Mouse (Mus musculus): Measurements from ENCODE around the gene Ncam1.

Gene Ncam1

DNA sequence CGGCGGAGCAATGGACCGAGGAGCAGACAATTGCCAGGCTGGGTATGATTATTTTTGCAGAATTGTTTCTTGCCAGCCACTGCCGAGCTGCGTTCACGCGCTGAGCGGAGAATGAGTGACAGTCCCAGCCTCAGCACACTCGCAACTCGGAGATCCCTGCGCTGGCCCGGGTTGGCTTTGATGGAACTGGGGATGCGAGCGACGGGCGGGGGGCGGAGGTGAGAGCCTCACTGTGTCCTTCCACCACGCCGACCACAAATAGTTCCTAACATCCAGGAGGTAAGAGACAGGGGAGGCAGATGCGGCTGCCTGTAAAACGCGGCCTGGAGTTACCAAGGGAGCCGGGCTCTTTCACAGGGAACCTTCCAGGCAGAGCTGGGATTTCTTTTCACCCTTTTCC, at the start of gene Ncam1:
Ncam1 (minus strand) TSS at position 120 of the 400 bp plus-strand sequence.
- in situ Hi-C loops (cut with MboI): no loop called here

- in situ Hi-C loops (cut with MboI): no loop called here
These were observed 35.3 kb upstream of the Ncam1 start for GRCm38 (mm10) chr9:49834013-49834412.

DNA sequence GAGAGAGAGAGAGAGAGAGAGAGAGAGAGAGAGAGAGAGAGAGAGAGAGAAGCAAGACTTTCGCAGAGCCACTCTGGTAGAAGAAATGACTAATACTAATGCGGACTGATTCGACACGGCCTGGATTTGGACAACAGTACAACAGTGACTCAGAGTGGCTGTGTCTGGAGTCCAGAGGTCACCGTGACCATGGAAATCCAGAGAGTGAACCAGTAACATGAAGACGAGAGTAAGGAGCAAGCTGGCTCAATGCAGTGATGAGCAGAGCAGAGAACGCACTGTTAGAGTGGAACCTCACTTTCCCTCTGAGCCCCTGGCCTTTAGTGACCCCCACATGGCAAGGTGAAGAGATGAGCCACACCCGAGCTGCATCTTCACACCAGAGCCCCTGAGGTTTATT, 28.9 kb upstream of the Ncam1 start:
- in situ Hi-C loops (cut with MboI): no loop called here

DNA sequence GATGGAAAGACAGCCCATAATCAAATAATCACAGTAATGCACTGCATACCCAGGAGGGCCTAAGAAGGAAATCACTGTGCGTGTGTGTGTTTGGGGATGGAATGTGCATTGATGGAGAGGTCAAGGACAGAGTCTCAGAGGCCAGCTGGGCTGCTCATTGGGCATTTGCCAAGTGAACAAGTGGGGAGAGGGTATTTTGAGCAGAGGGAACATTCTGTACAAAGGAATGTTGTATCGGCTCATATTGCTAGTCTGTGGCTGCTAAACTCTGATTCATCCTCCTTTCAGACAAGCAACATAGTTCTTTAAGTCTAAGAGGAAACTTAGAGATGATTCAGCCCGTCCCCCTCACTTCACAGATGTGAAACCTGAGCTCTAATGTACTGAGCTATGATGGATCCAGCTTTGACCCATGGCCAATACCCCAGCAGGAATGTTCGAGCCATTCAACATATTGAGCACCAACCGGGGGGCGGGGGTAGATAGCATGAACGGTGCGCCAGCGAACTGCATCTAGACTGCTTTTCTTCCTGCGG, 17.5 kb upstream of the Ncam1 start:
- in situ Hi-C loops (cut with MboI): no loop called here

GRCm38 (mm10) chr9:49814442-49814841, 15.7 kb upstream of the Ncam1 start:
- in situ Hi-C loops (cut with MboI): no loop called here

DNA sequence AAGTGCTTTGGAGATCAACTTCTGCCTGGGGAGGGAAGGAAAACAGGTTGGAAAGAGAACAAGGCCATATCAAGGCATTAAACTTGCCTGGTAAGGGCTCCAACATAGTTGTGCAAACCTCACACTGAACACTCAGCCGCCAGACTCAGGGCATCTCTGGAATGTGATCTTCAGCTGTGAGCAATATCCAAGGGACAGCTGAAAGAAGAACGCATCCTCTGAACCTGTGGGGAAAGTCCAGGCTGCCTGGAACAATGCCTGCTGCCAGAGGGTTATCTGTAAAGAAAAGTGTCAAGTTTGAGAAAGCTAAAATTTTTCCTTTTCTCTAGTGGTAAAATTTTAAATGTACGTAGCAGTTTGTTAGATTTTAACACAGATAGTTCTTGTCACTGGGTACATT, 4.5 kb upstream of the Ncam1 start:
- in situ Hi-C loops (cut with MboI): no loop called here

GRCm38 (mm10) chr9:49797821-49798571, 729 bp downstream of the Ncam1 start:
- in situ Hi-C loops (cut with MboI): no loop called here

DNA sequence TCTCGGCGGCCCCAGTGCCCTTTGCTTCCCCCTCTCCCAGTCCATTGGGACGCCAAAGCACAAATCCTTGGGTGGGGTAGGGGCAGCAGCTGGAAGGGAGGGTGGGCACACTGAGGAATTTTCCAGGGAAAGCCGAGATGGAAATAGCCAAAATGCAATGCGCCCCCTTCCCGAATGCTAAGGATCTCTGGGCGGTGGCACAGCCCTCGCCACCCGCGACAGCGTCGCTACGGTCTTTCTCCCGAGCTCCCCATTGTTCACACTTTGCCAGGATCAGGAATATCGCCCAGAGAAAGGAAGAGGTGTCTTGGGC, 1.3 kb downstream of the Ncam1 start:
- in situ Hi-C loops (cut with MboI): no loop called here

DNA sequence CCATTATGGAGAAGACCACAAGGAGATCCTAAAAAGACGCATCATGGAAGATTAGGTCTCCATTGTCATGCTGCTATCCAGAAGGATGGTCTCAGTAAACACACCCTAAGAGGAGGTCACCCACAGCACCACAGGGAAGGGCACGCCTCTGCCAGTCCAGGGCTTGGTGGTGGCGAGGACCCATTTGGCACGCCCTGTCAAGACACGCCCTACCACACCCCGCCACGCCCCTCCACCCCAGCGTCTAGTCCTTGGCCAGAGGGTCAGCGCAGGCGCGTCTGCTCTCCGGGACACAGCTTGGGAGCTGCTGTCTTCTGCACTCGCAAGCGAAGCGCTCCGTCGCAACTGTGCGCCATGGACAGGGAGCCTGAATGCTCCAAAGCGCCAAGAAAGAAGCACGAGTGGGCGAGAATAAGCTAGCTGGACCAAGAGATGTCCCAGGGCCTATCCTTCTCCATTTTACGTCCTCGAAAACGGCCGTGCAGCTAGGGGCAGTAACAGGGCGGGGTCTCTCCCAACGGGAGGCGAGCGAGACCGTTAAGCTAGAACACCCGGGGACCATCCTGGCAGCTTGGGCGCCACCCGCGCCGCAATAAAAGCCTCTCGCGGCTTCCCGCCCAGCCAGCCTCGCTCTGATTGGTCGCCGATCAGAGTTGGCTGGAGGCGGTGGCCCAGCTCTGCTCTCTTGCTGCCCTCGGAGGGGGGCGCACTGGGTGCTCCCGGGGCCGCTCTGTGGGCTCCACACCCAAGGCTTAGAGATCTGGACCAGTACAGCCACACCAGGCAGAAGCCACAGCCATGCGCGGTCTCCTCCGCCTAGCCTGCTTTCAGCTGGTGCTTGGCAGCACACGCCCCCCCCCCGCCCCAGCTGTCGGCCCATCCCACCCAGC, 1.9 kb downstream of the Ncam1 start:
- in situ Hi-C loops (cut with MboI): no loop called here

DNA sequence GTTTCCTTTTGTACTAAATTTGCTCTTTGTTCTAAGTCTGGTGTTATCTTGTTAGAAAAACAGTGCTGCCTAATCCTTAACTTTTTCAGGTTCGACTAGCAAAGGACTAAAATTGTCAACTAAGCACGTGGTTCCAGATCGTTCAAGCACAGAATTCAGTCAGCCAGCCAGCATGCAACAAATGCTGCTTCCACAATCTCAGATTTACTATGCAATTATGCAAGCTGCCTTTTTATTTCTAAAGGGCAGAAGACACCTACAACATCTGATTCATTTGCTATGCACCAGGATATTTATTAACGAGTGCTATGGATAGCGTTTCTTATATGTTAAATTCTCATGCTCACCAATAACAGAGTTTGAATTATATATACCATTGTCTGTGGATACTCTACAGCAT, 2.8 kb downstream of the Ncam1 start:
- in situ Hi-C loops (cut with MboI): no loop called here

DNA sequence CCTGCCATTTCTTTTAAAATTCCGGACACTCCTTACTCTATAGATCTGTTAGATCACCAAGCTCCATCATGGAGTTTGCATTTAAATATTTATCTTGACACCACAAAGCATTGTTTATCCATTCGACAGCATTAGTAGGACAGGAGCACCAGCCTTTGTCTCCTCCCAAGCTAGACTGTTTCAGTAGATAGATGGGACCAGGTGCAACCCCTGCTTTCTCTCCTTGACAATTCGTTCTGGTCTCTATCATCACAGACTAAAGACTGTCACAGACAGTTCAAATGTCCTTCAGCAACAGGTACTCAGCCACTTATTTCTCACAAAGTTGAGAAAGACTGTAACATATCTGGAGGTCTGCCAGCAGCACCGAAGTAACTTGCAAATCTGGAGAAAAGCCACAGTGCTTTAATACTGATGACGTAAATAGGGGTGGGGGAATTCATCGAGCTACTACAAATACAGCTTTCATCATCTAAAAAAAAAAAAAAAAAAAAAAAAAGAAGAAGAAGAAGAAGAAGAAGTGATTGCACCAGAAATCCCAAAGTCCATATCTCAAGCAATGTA, 4.7 kb downstream of the Ncam1 start:
- in situ Hi-C loops (cut with MboI): no loop called here

- in situ Hi-C loops (cut with MboI): no loop called here
These were observed 5.5 kb downstream of the Ncam1 start for GRCm38 (mm10) chr9:49793241-49793640.

DNA sequence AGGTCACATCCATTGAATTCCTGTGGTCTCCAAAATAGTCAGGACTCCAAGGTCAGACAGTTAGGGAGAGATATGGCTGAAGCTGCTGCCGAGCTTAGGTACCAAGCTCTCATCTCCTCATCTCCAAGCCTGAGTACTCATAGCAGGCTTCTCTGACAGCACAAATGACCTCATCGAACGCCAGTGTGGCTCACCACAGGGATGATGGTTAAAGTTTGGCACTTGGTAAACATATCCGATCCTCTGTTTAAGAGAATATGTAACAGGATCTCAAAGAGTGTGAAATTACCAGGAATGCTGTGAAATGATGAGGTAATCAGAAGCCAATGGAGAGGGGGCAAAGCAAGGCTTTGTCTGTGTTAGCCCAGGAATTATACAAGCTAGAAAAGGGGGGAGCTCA, 6.1 kb downstream of the Ncam1 start:
- in situ Hi-C loops (cut with MboI): no loop called here

DNA sequence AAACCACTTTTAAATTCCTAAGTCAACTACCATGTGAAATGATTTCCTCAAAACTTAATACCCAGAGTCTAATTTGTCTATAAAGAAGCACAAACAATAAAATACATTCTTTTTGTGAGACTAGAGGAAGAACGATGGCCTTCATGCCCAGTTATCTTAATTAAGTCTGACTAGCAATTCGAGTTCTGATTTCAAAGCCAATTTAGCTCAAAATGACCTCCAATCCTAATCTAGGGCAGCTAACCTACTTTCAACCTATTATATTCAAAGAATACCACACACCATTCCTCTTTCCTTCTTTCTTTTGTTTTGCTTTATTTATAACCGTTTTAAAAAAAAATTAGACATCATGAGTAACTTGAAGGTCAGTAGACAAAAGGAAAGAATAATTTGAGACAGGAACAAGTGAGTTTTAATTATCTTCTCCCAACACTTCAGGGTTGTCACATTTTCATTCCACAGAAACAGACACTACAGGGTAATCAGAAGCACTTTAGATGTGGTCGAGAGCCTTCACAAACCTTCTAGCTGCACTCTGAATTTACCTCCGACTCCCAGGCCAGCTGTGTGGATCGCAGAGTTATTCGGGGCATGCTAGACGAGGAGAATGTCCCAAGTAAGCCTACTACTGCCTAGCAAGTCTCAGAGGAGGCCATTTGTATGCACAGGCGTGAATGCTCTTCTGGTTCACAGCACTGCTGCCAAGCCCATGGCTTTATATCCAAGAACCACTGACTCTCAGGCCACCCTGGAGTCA, 17.5 kb downstream of the Ncam1 start:
- in situ Hi-C loops (cut with MboI): no loop called here

GRCm38 (mm10) chr9:49777015-49777637, 21.6 kb downstream of the Ncam1 start:
- in situ Hi-C loops (cut with MboI): no loop called here

GRCm38 (mm10) chr9:49766634-49767033, 32.1 kb downstream of the Ncam1 start:
- in situ Hi-C loops (cut with MboI): no loop called here

DNA sequence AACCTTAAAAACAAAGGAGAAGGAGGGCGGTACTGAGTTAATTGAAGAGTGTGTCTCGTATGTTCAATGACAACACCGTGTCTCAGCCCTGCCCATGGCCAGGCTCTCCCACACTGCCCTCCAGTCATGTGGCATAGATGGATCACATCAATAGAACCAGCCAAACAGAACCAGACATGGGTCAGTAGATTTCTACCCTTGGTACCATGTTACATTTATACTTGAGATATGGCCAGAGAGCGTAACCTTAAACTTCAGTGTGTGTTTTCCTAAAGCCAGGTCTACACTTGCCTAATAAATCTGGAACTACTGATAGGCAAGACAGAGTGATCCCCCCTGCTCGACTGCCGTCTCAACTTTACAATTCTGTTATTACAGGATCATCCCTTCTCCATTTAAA, 38.2 kb downstream of the Ncam1 start:
- in situ Hi-C loops (cut with MboI): no loop called here

GRCm38 (mm10) chr9:49758436-49758835, 40.3 kb downstream of the Ncam1 start:
- in situ Hi-C loops (cut with MboI): no loop called here

- in situ Hi-C loops (cut with MboI): no loop called here
These were observed 40.7 kb downstream of the Ncam1 start for GRCm38 (mm10) chr9:49757986-49758385.

DNA sequence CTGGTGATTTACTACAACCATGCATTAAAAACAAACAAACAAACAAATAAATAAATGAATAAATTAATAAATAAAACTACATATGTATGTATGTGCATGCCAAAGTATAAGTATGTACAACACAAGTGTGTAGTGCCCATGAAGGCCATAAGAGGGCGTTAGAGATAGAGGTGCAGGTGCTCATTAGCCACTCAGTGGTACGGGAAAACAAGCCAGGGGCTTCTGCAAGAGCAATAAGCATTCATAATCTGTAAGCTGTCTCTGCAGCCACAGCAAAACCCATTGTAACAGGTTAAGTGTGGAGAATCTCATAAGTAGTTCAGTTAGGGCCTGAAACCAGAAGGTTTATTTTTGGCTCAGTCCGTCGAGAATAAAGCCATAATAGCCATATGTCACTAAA, 41.1 kb downstream of the Ncam1 start:
- in situ Hi-C loops (cut with MboI): no loop called here

GRCm38 (mm10) chr9:49756725-49757124, 42.0 kb downstream of the Ncam1 start:
- in situ Hi-C loops (cut with MboI): no loop called here

GRCm38 (mm10) chr9:49755214-49755613, 43.5 kb downstream of the Ncam1 start:
- in situ Hi-C loops (cut with MboI): no loop called here

All from mature B cell (primary cell).